Mouse (Mus musculus) kidney, postnatal 0 days (tissue): ENCODE measurements at regions not wholly inside any gene's neighbourhood (a gene's known extent, or its start where the extent isn't known, plus 50 kb on each side); places are given as distances from the start of the nearest gene placed in this dataset.
A peak's percentile ranks its signal among the peaks of the same experiment; 100 is the strongest.

Source experiments
- ATAC-seq: fragments of 200-750 bp; cut with Nextera tagmentation; replicated peaks from 2 replicates; pipeline ENCODE4 v1.8.0; 2017; ENCODE audit warnings: low read depth, moderate number of reproducible peaks, moderate TSS enrichment, moderate library complexity; ENCODE audit not compliant: low FRiP score
- DNase-seq: peaks from one replicate; pipeline ENCODE4 v3.0.0-alpha.2; 2016; ENCODE audit warnings: low spot score
- H3K27ac ChIP-seq: fragments of 300-500 bp; sonication (generic); 2 replicates; pipeline ENCODE4 v1.5.1; 2014; ENCODE audit warnings: mild to moderate bottlenecking
- H3K27me3 ChIP-seq: fragments of 300-500 bp; sonication (generic); 2 replicates; pipeline ENCODE4 v1.6.1; 2014; ENCODE audit warnings: low read length, mixed read lengths; ENCODE audit not compliant: insufficient read depth
- H3K36me3 ChIP-seq: fragments of 300-500 bp; sonication (generic); 2 replicates; pipeline ENCODE4 v1.6.1; 2014; ENCODE audit warnings: low read length, mixed read lengths; ENCODE audit not compliant: insufficient read depth
- H3K4me1 ChIP-seq: fragments of 300-500 bp; sonication (generic); replicated peaks from 2 replicates; pipeline ENCODE4 v1.6.1; 2014; ENCODE audit warnings: antibody characterized with exemption, low read length, mixed read lengths; ENCODE audit not compliant: insufficient read depth
- H3K4me2 ChIP-seq: fragments of 300-500 bp; sonication (generic); 2 replicates; pipeline ENCODE4 v1.6.1; 2014; ENCODE audit warnings: mild to moderate bottlenecking, low read length, moderate library complexity, mixed read lengths
- H3K4me3 ChIP-seq: fragments of 300-500 bp; sonication (generic); replicated peaks from 2 replicates; pipeline ENCODE4 v1.5.1; 2014; ENCODE audit warnings: low read depth, low read length
- H3K9ac ChIP-seq: fragments of 300-500 bp; sonication (generic); 2 replicates; pipeline ENCODE4 v1.6.1; 2014; ENCODE audit warnings: low read depth, low read length
- H3K9me3 ChIP-seq: fragments of 300-500 bp; sonication (generic); replicated peaks from 2 replicates; pipeline ENCODE4 v1.6.1; 2016; ENCODE audit warnings: low read length, inconsistent platforms, mixed read lengths
- CTCF ChIP-seq: IDR thresholded peaks from 2 replicates; pipeline ENCODE4 v1.5.1; 2016; ENCODE audit warnings: antibody characterized with exemption, low read depth, mild to moderate bottlenecking, moderate library complexity
- WGBS: fragments of 180-500 bp; shearing (Covaris S2); extraction: QIAGEN DNeasy Blood & Tissue Kit; methylation state at CpG from one replicate; pipeline ENCODE4 v1.1.7; 2014; 5-methylcytosine and 5-hydroxymethylcytosine counted together

DNA sequence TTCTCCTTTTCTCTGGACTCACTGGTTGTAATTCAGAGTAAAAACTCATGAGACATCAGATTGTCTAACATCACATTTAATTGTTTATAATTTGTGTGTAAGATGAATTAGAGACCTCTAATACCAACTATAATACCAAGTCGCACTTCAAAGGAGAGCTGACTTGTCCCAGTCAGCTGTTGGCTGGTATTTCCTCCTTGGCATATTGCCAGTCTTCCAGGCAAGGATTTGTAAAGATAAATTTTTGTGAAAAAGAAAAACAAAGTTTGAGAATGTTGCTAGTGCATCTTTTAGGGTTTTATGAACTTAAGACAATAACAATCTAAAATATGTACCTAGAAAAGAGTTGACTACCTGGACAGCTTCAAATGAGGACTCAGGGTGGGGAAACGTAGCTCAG, 321.7 kb upstream of the Gm5148 start:
- Histone ChIP-seq H3K4me3 (no peak overlapping the region), H3K4me1 (peaks cover 18% of the 10 kb centered on the region; the same call in 1 of the 2 replicates), H3K27ac (no peak overlapping the region), H3K4me2 (no peak overlapping the region), H3K36me3 (no peaks in the 10 kb centered on the region), H3K27me3 (no peaks in the 10 kb centered on the region), H3K9me3 (no peaks in the 10 kb centered on the region), H3K9ac (no peak overlapping the region)
- no peak for TF ChIP-seq CTCF
- no peak for ATAC-seq
- 72% methylated on average over 2 of the region's 2 CpGs for WGBS
- DNase-seq: no peak

GRCm38 (mm10) chr3:38045523-38045922, 321.2 kb upstream of the Gm5148 start:
- TF ChIP-seq CTCF: peak; percentile 67
- Histone ChIP-seq H3K27me3 (no peaks in the 10 kb centered on the region), H3K36me3 (no peaks in the 10 kb centered on the region), H3K4me1 (peaks cover 16% of the 10 kb centered on the region; the same call in 1 of the 2 replicates), H3K27ac (no peak overlapping the region), H3K9me3 (no peaks in the 10 kb centered on the region), H3K4me2 (no peak overlapping the region), H3K4me3 (no peak overlapping the region), H3K9ac (no peak overlapping the region)
- no peak for ATAC-seq
- peak; percentile 40 for DNase-seq
- 52% methylated on average over 6 of the region's 6 CpGs for WGBS

- Histone ChIP-seq H3K4me1 (peaks cover 11% of the 10 kb centered on the region; the same call in 1 of the 2 replicates), H3K9ac (no peak overlapping the region), H3K36me3 (no peaks in the 10 kb centered on the region), H3K4me3 (no peak overlapping the region), H3K9me3 (no peaks in the 10 kb centered on the region), H3K27ac (no peak overlapping the region), H3K27me3 (no peaks in the 10 kb centered on the region), H3K4me2 (no peak overlapping the region)
- DNase-seq (no peak), ATAC-seq (no peak)
- no peak for TF ChIP-seq CTCF
- 73% methylated on average over 7 of the region's 7 CpGs for WGBS
These were observed 320.0 kb upstream of the Gm5148 start for GRCm38 (mm10) chr3:38044338-38044737.

- no peaks in the 10 kb centered on the region for H3K36me3 ChIP-seq
- no peak overlapping the region for H3K4me3 ChIP-seq
- H3K27me3 ChIP-seq: no peaks in the 10 kb centered on the region
- WGBS: 49% methylated on average over 6 of the region's 6 CpGs
- no peaks in the 10 kb centered on the region for H3K9me3 ChIP-seq
- no peak for ATAC-seq
- no peak overlapping the region for H3K9ac ChIP-seq
- no peak for TF ChIP-seq CTCF
- peaks cover 7% of the 10 kb centered on the region; the same call in 1 of the 2 replicates for H3K4me1 ChIP-seq
- no peak overlapping the region for H3K4me2 ChIP-seq
- peak; percentile 69 for DNase-seq
- H3K27ac ChIP-seq: no peak overlapping the region
These were observed 318.3 kb upstream of the Gm5148 start for GRCm38 (mm10) chr3:38042614-38043013.

DNA sequence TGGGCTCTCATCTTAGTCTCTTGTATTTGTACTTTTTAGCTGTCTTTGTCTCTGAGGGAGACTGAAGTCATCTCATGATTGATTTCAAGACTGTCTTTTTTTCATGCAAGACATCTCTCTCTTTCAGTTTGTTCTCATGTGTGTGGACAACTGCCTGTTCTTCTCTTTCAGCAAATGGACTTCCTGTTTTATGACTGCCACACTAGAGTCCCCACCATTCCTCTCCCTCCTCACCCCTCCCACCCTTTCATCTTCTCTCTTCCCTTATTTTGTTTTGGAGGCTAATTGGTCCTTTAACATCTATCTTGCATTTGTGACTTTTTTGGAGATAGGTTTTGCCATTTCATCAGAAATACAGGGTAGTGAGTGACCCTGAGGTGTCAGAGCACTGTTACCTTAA, 311.8 kb upstream of the Gm5148 start:
- H3K36me3 ChIP-seq: no peaks in the 10 kb centered on the region
- H3K4me2 ChIP-seq: no peak overlapping the region
- no peaks in the 10 kb centered on the region for H3K4me1 ChIP-seq
- H3K27ac ChIP-seq: no peak overlapping the region
- ATAC-seq (no peak), DNase-seq (no peak)
- H3K4me3 ChIP-seq: no peak overlapping the region
- no peak overlapping the region for H3K9ac ChIP-seq
- no peaks in the 10 kb centered on the region for H3K9me3 ChIP-seq
- no peak for TF ChIP-seq CTCF
- H3K27me3 ChIP-seq: no peaks in the 10 kb centered on the region

- Histone ChIP-seq H3K9me3 (no peaks in the 10 kb centered on the region), H3K36me3 (no peaks in the 10 kb centered on the region), H3K4me3 (no peak overlapping the region), H3K27me3 (no peaks in the 10 kb centered on the region), H3K4me2 (no peak overlapping the region), H3K27ac (no peak overlapping the region), H3K9ac (no peak overlapping the region), H3K4me1 (no peaks in the 10 kb centered on the region)
- ATAC-seq (no peak), DNase-seq (peak; percentile 53)
- WGBS: 54% methylated on average over 3 of the region's 3 CpGs
- TF ChIP-seq CTCF: no peak
These were observed 309.8 kb upstream of the Gm5148 start for GRCm38 (mm10) chr3:38034138-38034537.

DNA sequence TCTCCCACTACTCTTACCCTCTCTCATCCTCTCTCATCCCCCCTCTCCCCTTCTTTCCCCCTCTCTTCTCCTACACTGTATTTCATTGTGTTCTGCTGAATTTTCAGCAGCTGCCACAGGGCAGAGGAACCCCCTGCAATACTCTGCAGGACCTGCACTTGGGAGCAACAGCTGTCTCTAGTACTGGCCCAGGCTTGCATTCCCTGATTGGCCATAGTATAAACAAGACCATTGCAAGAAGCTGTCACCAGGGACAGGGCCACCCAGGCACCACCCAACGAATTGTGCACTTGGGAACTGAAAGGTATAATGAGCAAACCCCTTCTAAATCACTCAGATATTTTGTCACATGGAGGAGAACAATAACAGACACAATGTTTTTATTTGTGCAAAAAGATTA, 290.5 kb upstream of the Gm5148 start:
- Histone ChIP-seq H3K27me3 (no peaks in the 10 kb centered on the region), H3K4me2 (no peak overlapping the region), H3K27ac (no peak overlapping the region), H3K4me3 (no peak overlapping the region), H3K4me1 (0 out of 2 replicates have a peak, but pooled peaks cover 5% of the 10 kb centered on the region), H3K36me3 (no peaks in the 10 kb centered on the region), H3K9me3 (no peaks in the 10 kb centered on the region), H3K9ac (no peak overlapping the region)
- no peak for ATAC-seq
- TF ChIP-seq CTCF: no peak
- WGBS: 27% methylated on average over 1 of the region's 1 CpGs
- peak; percentile 18 for DNase-seq
